Mouse (Mus musculus) ES-Bruce4 (cell line): ENCODE measurements around the gene Limk2.

Source experiments
- CTCF ChIP-seq: IDR thresholded peaks from one replicate; pipeline ENCODE4 v1.8.1; 2011; ENCODE audit warnings: low read depth, low read length
- POLR2A ChIP-seq: IDR thresholded peaks from one replicate; pipeline ENCODE4 v1.8.1; 2011; ENCODE audit warnings: low read length; ENCODE audit not compliant: insufficient read depth

DNA sequence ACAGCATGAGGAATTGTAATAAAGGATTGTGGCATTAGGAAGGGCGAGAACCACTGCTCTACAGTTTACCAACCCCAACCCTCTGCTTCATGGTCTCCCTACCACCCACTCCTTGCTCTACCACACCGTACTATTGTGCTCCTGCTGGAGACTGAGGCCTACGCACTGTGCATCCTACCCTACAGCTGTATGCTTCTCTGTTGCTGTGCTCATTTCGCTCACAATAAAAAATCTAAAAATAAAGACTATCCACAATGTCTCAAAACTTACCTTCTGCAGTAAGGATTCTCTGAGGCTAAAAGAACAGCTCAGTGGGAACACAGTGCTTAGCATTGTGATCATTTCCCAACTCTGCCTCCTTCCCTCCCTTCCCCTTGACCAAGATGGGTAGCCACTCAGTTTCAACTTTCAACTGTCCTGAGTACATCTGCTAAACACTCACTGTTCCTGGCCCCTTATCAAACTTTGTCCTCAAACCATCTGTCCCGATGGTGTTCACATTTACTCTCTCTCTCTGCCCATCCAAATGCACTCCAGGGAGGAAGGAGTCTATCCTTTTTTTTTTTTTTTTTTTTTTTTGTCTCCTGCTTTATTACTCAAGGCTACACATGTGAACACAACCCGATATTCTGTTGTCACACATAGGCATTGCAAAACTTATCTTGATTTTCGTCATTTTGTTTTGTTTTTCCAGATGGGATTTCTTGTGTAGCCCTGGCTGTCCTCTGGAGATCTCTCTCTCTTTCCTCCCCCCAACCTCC is 4.5 kb downstream of the Limk2 start:
- TF ChIP-seq CTCF (no peak), POLR2A (no peak)
